Mouse (Mus musculus) brain, embryonic 14.5 days (tissue): ENCODE results near the gene Pah.

ENCODE experiments used
- CTCF ChIP-seq: fragments of 200-500 bp; IDR thresholded peaks from 2 replicates; pipeline ENCODE4 v1.5.1; 2012; ENCODE audit warnings: inconsistent platforms, mild to moderate bottlenecking, moderate library complexity, borderline replicate concordance; ENCODE audit not compliant: insufficient read depth, insufficient read length; ENCODE audit errors: extremely low read depth
- POLR2A ChIP-seq: fragments of 200-500 bp; IDR thresholded peaks from 2 replicates; pipeline ENCODE4 v1.6.1; 2012; ENCODE audit warnings: mild to moderate bottlenecking, inconsistent platforms, borderline replicate concordance; ENCODE audit not compliant: poor library complexity, insufficient read depth, insufficient read length, severe bottlenecking; ENCODE audit errors: extremely low read depth

- no peak for TF ChIP-seq POLR2A
- TF ChIP-seq CTCF: no peak
Measured at GRCm38 (mm10) chr10:87484831-87485720, 36.5 kb upstream of the Pah start.
